Mouse (Mus musculus) kidney, embryonic 15.5 days (tissue): Measurements from ENCODE around the gene Kazald1. TPM values are rescaled to one million over a fixed set of nuclear protein-coding genes. Genes with fewer than 3 reads are reported as not detected.
A peak's percentile ranks its signal among the peaks of the same experiment; 100 is the strongest.
"Not testable (repeated sequence)": the region's sequence is repeated elsewhere in the genome, so short reads cannot be mapped to it uniquely, and the experiment has no call there.

Source experiments
- ATAC-seq: fragments of 200-750 bp; cut with Nextera tagmentation; replicated peaks from 2 replicates; pipeline ENCODE4 v1.8.0; 2017; ENCODE audit warnings: moderate TSS enrichment; ENCODE audit not compliant: low FRiP score
- H3K27ac ChIP-seq: fragments of 300-500 bp; sonication (generic); 2 replicates; pipeline ENCODE4 v1.5.1; 2015; ENCODE audit warnings: mild to moderate bottlenecking, inconsistent platforms
- H3K27me3 ChIP-seq: fragments of 300-500 bp; sonication (generic); 2 replicates; pipeline ENCODE4 v1.6.1; 2015; ENCODE audit warnings: inconsistent platforms
- H3K36me3 ChIP-seq: fragments of 300-500 bp; sonication (generic); 2 replicates; pipeline ENCODE4 v1.6.1; 2015; ENCODE audit warnings: inconsistent platforms
- H3K4me1 ChIP-seq: fragments of 300-500 bp; sonication (generic); 2 replicates; pipeline ENCODE4 v1.6.1; 2015; ENCODE audit warnings: inconsistent platforms
- H3K4me2 ChIP-seq: fragments of 300-500 bp; sonication (generic); 2 replicates; pipeline ENCODE4 v1.6.1; 2015; ENCODE audit warnings: moderate library complexity, mild to moderate bottlenecking, inconsistent platforms
- H3K4me3 ChIP-seq: fragments of 300-500 bp; sonication (generic); replicated peaks from 2 replicates; pipeline ENCODE4 v1.5.1; 2015; ENCODE audit warnings: mild to moderate bottlenecking, inconsistent platforms
- H3K9ac ChIP-seq: fragments of 300-500 bp; sonication (generic); 2 replicates; pipeline ENCODE4 v1.6.1; 2015; ENCODE audit warnings: mild to moderate bottlenecking, inconsistent platforms
- H3K9me3 ChIP-seq: fragments of 300-500 bp; sonication (generic); replicated peaks from 2 replicates; pipeline ENCODE4 v1.6.1; 2016; ENCODE audit warnings: inconsistent platforms
- WGBS: fragments of 180-500 bp; shearing (Covaris S2); methylation state at CpG from one replicate; pipeline ENCODE4 v1.1.7; 2015; ENCODE audit warnings: mixed read lengths; 5-methylcytosine and 5-hydroxymethylcytosine counted together
- polyA plus RNA-seq: library from polyadenylated mRNA; unstranded; fragments of >200 nt; fragmentation: Nextera tagmentation; extraction: Ambion mirVana; gene quantifications from 2 replicates; pipeline ENCODE4 v1.2.1, GENCODE M21; 2015

Gene Kazald1
- polyA plus RNA-seq, 1 experiment from 2014 or later: 13.3 TPM

GRCm38 (mm10) chr19:45036867-45037266, 38.2 kb upstream of the Kazald1 start:
- peaks cover 16% of the 10 kb centered on the region for H3K4me1 ChIP-seq
- ATAC-seq: no peak; the same call in 1 of the 2 replicates
- no peak overlapping the region for H3K4me2 ChIP-seq
- no peak overlapping the region for H3K9ac ChIP-seq
- H3K27me3 ChIP-seq: peaks cover 21% of the 10 kb centered on the region
- 27% methylated on average over 16 of the region's 16 CpGs for WGBS
- no peak overlapping the region for H3K4me3 ChIP-seq
- no peaks in the 10 kb centered on the region for H3K9me3 ChIP-seq
- no peaks in the 10 kb centered on the region for H3K36me3 ChIP-seq
- no peak overlapping the region for H3K27ac ChIP-seq

GRCm38 (mm10) chr19:45038198-45038597, 36.8 kb upstream of the Kazald1 start:
- WGBS: 93% methylated on average over 7 of the region's 7 CpGs
- not testable (repeated sequence) for H3K36me3 ChIP-seq, H3K9ac ChIP-seq, H3K4me1 ChIP-seq, ATAC-seq, H3K27ac ChIP-seq, H3K4me2 ChIP-seq, H3K4me3 ChIP-seq, H3K9me3 ChIP-seq
- peaks cover 27% of the 10 kb centered on the region for H3K27me3 ChIP-seq

GRCm38 (mm10) chr19:45040214-45040613, 34.8 kb upstream of the Kazald1 start:
- H3K9ac ChIP-seq: no peak overlapping the region
- no peak overlapping the region for H3K4me3 ChIP-seq
- H3K4me2 ChIP-seq: no peak overlapping the region
- WGBS: 45% methylated on average over 13 of the region's 13 CpGs
- peaks cover 38% of the 10 kb centered on the region for H3K27me3 ChIP-seq
- H3K4me1 ChIP-seq: peaks cover 16% of the 10 kb centered on the region
- no peak for ATAC-seq
- H3K27ac ChIP-seq: no peak overlapping the region
- no peaks in the 10 kb centered on the region for H3K36me3 ChIP-seq
- no peaks in the 10 kb centered on the region for H3K9me3 ChIP-seq

- H3K4me3 ChIP-seq: no peak overlapping the region
- H3K27me3 ChIP-seq: peaks cover 45% of the 10 kb centered on the region
- no peak for ATAC-seq
- H3K9me3 ChIP-seq: no peaks in the 10 kb centered on the region
- H3K4me1 ChIP-seq: peaks cover 50% of the 10 kb centered on the region
- 0 out of 2 replicates have a peak overlapping the region, but pooled peaks have one; percentile 32 for H3K27ac ChIP-seq
- H3K36me3 ChIP-seq: no peaks in the 10 kb centered on the region
- H3K9ac ChIP-seq: no peak overlapping the region
- H3K4me2 ChIP-seq: peak overlapping the region; percentile 19; the same call in 1 of the 2 replicates
- whole genome bisulfite sequencing: 49% methylated on average over 11 of the region's 11 CpGs
Observed at GRCm38 (mm10) chr19:45044389-45044927, 30.6 kb upstream of the Kazald1 start.

- 20% methylated on average over 15 of the region's 15 CpGs for WGBS
- Histone ChIP-seq H3K4me1 (peaks cover 50% of the 10 kb centered on the region), H3K9ac (no peak overlapping the region), H3K9me3 (no peaks in the 10 kb centered on the region), H3K27ac (peak overlapping the region; percentile 7; the same call in 1 of the 2 replicates), H3K4me2 (peak overlapping the region; percentile 19), H3K36me3 (0 out of 2 replicates have a peak, but pooled peaks cover under 1% of the 10 kb centered on the region), H3K4me3 (no peak overlapping the region), H3K27me3 (peaks cover 38% of the 10 kb centered on the region)
- ATAC-seq: peak; percentile 10; the same call in 1 of the 2 replicates
Observed at GRCm38 (mm10) chr19:45045236-45045635, 29.8 kb upstream of the Kazald1 start.

- 0 out of 2 replicates have a peak within 1 kb of the TSS, but pooled peaks have one; percentile 58 for H3K9ac ChIP-seq
- 64% methylated on average over 5 of the region's 5 CpGs for WGBS
- H3K4me3 ChIP-seq: peak within 1 kb of the TSS; percentile 57
- ATAC-seq: no peak
- H3K27ac ChIP-seq: peak within 1 kb of the TSS; percentile 32; the same call in 1 of the 2 replicates
- no peaks in the 10 kb centered on the region for H3K9me3 ChIP-seq
- peaks cover 5% of the 10 kb centered on the region; the same call in 1 of the 2 replicates for H3K36me3 ChIP-seq
- H3K4me1 ChIP-seq: peaks cover 50% of the 10 kb centered on the region
- peaks cover 33% of the 10 kb centered on the region for H3K27me3 ChIP-seq
- H3K4me2 ChIP-seq: peak within 1 kb of the TSS; percentile 92
Observed at GRCm38 (mm10) chr19:45045651-45046050, 29.4 kb upstream of the Kazald1 start, which contains the start of gene Pdzd7. TSS of gene Pdzd7 (minus strand) at chr19:45045717.

GRCm38 (mm10) chr19:45046523-45047321, 28.3 kb upstream of the Kazald1 start:
- H3K4me2 ChIP-seq: peak overlapping the region; percentile 92
- peak overlapping the region; percentile 57 for H3K4me3 ChIP-seq
- H3K36me3 ChIP-seq: peaks cover 10% of the 10 kb centered on the region
- peak overlapping the region; percentile 58 for H3K9ac ChIP-seq
- peak; percentile 35; the same call in 1 of the 2 replicates for ATAC-seq
- peaks cover 50% of the 10 kb centered on the region for H3K4me1 ChIP-seq
- 1% methylated on average over 34 of the region's 34 CpGs for WGBS
- H3K9me3 ChIP-seq: no peaks in the 10 kb centered on the region
- peak overlapping the region; percentile 92 for H3K27ac ChIP-seq
- H3K27me3 ChIP-seq: peaks cover 29% of the 10 kb centered on the region

- Histone ChIP-seq H3K9me3 (no peaks in the 10 kb centered on the region), H3K9ac (peak within 1 kb of the TSS; percentile 58), H3K4me1 (peaks cover 50% of the 10 kb centered on the region), H3K36me3 (peaks cover 17% of the 10 kb centered on the region), H3K27me3 (peaks cover 22% of the 10 kb centered on the region), H3K4me2 (peak within 1 kb of the TSS; percentile 92), H3K27ac (peak within 1 kb of the TSS; percentile 92), H3K4me3 (peak within 1 kb of the TSS; percentile 57)
- under 1% methylated on average over 26 of the region's 26 CpGs for WGBS
- ATAC-seq: peak; percentile 81
Observed at GRCm38 (mm10) chr19:45047417-45047934, 27.6 kb upstream of the Kazald1 start, which contains the start of gene Sfxn3. TSS of gene Sfxn3 (plus strand) at chr19:45047503.

GRCm38 (mm10) chr19:45047935-45048643, 27.0 kb upstream of the Kazald1 start:
- Histone ChIP-seq H3K4me3 (peak overlapping the region; percentile 57), H3K4me1 (peaks cover 53% of the 10 kb centered on the region), H3K36me3 (peaks cover 23% of the 10 kb centered on the region), H3K27ac (peak overlapping the region; percentile 92), H3K9ac (peak overlapping the region; percentile 58), H3K27me3 (peaks cover 22% of the 10 kb centered on the region), H3K4me2 (peak overlapping the region; percentile 92), H3K9me3 (no peaks in the 10 kb centered on the region)
- ATAC-seq: peak; percentile 52
- WGBS: 32% methylated on average over 11 of the region's 11 CpGs

GRCm38 (mm10) chr19:45048644-45049365, 26.2 kb upstream of the Kazald1 start:
- H3K4me3 ChIP-seq: peak overlapping the region; percentile 57; the same call in 1 of the 2 replicates
- no peak for ATAC-seq
- peaks cover 22% of the 10 kb centered on the region for H3K27me3 ChIP-seq
- 79% methylated on average over 12 of the region's 12 CpGs for WGBS
- no peaks in the 10 kb centered on the region for H3K9me3 ChIP-seq
- peaks cover 56% of the 10 kb centered on the region for H3K4me1 ChIP-seq
- peaks cover 29% of the 10 kb centered on the region for H3K36me3 ChIP-seq
- H3K4me2 ChIP-seq: peak overlapping the region; percentile 92
- H3K27ac ChIP-seq: peak overlapping the region; percentile 92; the same call in 1 of the 2 replicates
- peak overlapping the region; percentile 58; the same call in 1 of the 2 replicates for H3K9ac ChIP-seq

- Histone ChIP-seq H3K27me3 (peaks cover 18% of the 10 kb centered on the region), H3K27ac (no peak overlapping the region), H3K9me3 (no peaks in the 10 kb centered on the region), H3K36me3 (peaks cover 29% of the 10 kb centered on the region), H3K9ac (no peak overlapping the region), H3K4me3 (no peak overlapping the region), H3K4me1 (peaks cover 52% of the 10 kb centered on the region), H3K4me2 (no peak overlapping the region)
- no peak for ATAC-seq
- WGBS: 78% methylated on average over 9 of the region's 9 CpGs
Observed at GRCm38 (mm10) chr19:45049523-45049922, 25.5 kb upstream of the Kazald1 start.
